Mouse (Mus musculus) heart, adult 2 months (tissue): ENCODE results near the gene Skil.

Experiments
- CTCF ChIP-seq: fragments of 200-600 bp; IDR thresholded peaks from 2 replicates; pipeline ENCODE4 v1.8.1; 2022; ENCODE audit warnings: antibody characterized with exemption, mild to moderate bottlenecking, moderate library complexity
- EP300 ChIP-seq: fragments of 200-500 bp; IDR thresholded peaks from 2 replicates; pipeline ENCODE4 v1.6.1; 2011; ENCODE audit warnings: low read depth, low read length, control low read depth; ENCODE audit not compliant: insufficient read depth

- no peak for TF ChIP-seq EP300
- no peak for TF ChIP-seq CTCF
Observed at GRCm38 (mm10) chr3:31148595-31148994, 53.7 kb downstream of the Skil start.
